Mouse (Mus musculus) olfactory bulb, adult 2 months (tissue): Measurements from ENCODE around the gene Rassf3.

ENCODE experiments used
- CTCF ChIP-seq: fragments of 200-500 bp; IDR thresholded peaks from 2 replicates; pipeline ENCODE4 v1.5.1; 2012; ENCODE audit warnings: low read depth, mild to moderate bottlenecking, low read length, moderate library complexity; ENCODE audit not compliant: insufficient read depth
- POLR2A ChIP-seq: fragments of 200-500 bp; IDR thresholded peaks from 2 replicates; pipeline ENCODE4 v1.6.1; 2012; ENCODE audit warnings: mild to moderate bottlenecking, low read depth, low read length, moderate library complexity; ENCODE audit not compliant: insufficient read depth

DNA sequence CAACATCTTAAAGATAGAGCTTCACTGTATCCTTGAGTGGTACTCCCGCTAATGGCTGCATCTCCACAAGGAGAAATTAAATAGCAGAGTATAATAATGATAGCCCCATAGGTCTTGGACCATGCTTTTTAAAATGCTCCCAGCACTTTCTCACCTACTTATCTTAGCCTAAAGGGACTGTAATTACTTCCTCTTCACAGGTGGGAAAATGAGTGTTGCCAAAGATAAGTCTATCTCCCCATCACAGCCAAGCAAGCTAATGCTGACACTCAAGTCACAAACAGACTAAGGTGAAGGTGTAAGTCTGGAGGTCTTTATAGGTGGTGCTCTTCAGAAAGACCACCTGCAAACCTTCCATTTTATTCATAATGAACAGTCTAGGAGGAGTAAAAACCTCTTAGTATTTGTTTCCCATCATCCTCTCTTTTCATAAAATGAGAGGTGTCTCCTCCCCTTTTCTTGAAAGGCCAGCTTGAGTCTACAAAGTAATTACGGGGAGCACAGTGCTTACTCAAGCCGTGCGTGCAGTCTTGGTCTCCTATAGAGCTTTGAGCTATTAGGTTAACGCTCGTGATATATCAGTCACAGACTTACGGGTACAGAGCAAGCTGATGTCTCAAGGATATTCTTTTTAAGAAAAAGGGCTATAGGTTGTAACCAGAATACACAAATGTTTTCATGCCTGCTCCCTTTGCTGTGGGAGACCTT lies 16.6 kb upstream of the Rassf3 start:
- TF ChIP-seq CTCF (no peak), POLR2A (no peak)
